Mouse (Mus musculus): ENCODE measurements at regions not wholly inside any gene's neighbourhood (a gene's known extent, or its start where the extent isn't known, plus 50 kb on each side); places are given as distances from the start of the nearest gene placed in this dataset.

GRCm38 (mm10) chr4:55225766-55226165, 124.1 kb upstream of the Rad23b start:
- TF ChIP-seq CTCF (IDR thresholded peaks at IDR 0.05; ENCODE audit: borderline replicate concordance, insufficient read depth, low read length): no peak
- TF ChIP-seq POLR2A (IDR thresholded peaks at IDR 0.05; ENCODE audit: low read depth, low read length): no peak
